Mouse (Mus musculus): ENCODE data around the gene Sema3d.

Sema3d gene

DNA sequence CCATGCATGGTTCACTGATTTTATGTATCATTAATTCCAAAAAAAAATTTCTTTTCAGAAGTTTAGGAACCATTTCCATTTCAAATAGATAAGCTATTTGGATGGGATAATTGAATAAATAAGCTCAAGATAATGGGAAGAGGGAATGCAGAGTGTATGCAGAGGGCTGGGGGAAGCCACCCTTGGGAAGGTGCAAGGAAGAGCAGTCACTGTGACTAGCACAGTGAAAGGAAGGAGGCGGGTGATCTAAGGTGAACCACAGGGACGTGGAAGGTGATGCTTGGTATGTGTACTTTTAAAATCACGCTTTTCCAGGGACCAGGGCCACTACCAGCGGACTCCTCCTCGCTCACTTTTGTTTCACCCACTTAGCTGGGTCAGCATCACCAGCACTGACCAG lies 115.9 kb downstream of the Sema3d start:
- no peak for DNase-seq (ENCODE audit: low spot score in 2 of 2)

DNA sequence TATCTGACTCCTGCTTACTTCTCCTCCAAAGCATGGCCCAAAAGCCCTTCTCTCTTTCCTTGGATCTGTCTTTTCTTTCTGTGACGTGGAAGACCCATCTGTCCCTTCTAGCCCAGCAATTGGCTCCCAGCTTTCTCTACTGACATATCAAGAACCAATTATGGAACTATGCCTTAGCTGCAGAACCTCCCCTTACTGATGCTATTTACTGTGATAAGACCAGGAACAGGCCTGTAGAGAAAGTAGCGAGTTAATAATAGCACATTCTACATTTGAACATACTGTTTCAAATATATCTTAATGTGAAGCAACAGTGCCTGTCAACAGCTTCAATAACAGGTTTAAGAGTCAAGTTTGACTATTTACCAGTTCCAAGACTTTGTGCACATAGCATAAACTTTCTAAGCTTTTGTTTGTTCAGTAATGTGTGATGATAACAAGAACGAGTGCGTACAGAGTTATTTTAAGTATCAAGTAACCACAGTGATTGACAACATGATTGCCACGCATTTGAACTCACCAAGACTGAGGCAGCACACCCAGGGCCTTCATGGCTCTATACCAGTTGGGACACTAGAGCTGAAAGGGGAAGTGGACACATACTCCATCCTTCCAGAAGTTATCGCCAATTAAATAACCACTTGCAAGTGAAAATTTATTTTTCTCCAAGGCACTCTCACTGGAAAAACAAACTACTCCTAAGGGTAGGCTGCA lies 116.8 kb downstream of the Sema3d start:
- DNase-seq (ENCODE audit: low spot score in 2 of 2): no peak

DNA sequence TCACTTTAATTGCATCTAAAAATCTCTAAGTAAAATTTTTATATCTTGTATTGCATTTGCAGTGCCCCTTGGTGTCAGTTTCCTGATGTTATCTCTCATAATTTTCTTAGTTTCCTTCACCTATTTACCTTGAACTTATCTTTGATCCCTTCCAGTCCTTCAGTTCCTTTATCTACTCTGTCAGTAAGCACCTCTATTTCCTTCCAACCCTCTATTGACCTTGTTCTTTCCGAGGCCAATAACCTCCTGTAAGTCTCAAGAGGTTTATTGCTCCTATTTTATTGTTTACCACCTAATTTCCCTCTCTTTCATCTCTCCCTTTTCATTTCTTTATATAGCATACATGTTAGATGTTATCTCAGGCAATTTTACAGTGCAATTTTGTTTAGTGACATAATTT lies 129.3 kb downstream of the Sema3d start:
- no peak for DNase-seq (ENCODE audit: low spot score in 2 of 2)

DNA sequence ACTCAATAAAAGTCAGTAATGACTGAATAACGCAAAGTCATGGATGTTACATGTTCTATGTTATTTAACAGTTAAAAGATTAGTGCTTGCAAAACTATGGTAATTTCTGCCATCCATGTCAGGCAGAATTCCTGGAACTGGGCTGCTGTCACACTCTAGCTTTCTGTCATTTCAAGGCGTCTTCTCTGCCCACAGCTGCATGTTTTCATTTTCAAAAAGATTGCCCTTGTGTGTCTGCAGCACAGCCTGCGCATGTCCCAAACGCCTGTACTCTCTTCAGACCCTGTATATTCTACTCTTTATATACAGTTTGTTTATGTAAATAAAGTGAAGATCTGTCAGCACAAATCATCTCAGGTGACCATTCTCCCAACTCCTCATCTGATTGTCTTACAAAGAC lies 132.1 kb downstream of the Sema3d start:
- no peak for DNase-seq (ENCODE audit: low spot score in 2 of 2)

DNA sequence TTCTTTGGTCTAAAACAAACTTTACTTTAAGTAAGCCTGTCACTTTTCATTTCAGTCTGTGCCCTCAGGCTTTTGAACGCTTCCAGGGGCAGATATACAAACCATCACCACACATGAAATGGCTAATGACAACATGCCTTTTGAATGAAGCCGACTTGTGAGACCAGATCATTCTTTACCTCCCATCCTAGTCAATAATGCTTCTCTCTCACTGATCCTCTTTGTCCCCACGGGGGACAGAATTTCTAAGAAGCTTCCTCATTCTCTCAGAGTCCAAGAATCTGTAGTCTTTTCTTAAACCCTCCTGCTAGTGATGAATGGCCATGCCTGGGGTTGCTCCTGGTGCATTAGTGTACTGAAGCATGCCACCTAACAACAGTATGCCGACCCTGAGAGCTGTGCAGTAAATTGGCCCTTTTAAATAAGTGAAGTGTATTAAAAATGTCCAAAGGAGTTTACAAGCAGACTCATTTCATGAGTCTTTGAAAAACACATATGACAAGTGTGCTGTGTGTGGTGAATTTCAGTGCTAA lies 142.1 kb downstream of the Sema3d start:
- no peak for DNase-seq (ENCODE audit: low spot score in 2 of 2)

DNA sequence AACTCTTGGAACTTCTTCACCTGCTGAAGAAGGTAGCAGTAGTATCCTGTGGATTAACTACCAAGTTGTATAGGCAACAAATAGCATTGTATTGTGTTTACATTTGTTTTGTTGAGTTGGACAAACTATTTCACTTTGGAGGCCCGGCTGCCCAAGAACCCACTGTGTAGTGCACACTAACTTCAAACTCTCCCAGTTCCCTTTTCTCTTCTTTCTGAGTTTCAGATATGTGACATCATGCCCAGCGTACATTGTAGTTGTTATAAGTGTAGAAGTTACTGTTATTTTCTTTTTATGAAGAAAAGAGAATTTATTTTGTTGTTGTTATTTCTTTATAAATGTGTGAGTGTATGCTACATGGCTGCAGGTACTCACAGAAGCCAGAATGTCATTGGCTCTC lies 145.4 kb downstream of the Sema3d start:
- DNase-seq (ENCODE audit: low spot score in 2 of 2): no peak

DNA sequence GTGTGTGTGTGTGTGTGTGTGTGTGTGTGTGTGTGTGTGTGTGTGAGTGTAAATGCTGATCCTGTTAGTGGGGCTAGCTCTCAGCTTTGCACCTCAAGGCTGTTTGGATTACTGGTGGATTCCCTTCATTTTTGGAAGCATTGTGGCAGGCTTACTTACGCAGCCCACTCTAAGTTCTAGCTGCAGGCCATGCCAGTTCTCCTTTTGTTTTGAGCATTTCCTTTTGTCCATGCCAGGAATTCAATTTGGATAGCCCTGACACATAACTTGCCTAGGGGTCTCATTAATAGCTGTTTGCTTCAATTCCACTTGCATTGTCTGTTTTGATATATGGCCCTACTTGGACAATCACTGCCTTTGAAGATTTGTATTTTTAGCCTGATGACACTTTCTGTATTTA lies 146.6 kb downstream of the Sema3d start:
- no peak for DNase-seq (ENCODE audit: low spot score in 2 of 2)

DNA sequence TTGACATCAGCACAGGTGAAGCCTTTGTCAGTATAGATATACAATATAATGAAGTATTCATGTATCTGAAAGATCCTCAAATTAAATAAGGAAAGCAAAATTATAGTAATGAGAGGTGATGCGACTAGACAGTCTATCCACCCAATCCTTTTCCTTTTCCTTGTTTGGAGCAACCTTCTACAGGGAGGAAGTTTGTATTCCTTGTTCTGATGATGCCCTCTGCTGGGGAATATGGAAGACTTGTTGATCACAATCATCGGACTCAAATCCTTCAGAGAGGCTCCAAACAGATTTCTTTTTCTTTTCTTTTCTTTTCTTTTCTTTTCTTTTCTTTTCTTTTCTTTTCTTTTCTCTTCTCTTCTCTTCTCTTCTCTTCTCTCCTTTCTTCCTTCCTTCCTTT lies 158.1 kb downstream of the Sema3d start:
- no peak for DNase-seq (ENCODE audit: low spot score in 2 of 2)

DNA sequence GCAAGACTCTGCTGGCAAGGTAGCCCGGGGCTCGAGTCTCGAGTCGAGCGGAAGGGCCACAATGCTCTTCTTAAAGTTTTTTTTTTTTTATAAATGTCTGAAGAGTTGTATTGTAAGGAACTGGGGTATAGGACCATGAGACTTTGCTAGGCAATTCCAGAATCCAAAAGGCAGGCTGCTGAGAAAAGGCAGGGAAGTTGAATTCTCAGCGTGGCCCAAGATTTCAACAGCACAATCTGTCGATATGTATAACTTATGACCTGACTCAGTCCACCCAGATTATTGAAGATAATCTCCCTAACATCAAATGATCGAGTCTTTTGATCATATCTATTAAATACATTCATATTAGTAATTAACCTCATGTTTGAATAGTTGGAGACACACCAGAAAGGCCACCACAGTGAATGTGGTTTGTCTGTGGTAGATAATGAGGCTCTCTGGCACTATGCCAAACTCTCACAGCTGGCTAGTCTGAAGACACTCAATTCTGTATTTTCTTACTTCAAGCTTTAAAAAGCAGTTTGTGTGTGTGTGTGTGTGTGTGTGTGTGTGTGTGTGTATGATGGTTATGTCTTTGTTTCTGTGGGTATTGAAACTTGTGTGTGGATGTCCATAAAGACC lies 166.0 kb downstream of the Sema3d start:
- DNase-seq (ENCODE audit: low spot score in 2 of 2): no peak

DNA sequence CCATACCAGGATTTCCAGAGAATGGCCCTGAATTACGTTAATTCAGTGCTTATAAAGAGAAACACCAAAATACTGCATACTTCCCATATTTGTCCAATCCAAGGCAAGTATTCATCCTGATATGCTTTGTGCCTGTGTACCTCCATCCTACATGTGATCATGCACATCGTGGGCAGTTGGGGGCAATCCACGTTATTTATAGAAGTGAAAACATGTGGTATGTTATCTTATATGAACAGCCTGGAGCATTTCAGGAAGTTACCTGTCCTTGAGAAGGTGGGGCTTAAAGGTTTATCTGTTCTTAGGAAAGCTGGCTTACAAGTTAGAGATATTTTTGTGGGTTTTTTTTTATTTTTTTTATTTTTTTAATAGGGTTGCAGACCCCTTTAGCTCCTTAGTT lies 172.2 kb downstream of the Sema3d start:
- DNase-seq (ENCODE audit: low spot score in 2 of 2): no peak

DNA sequence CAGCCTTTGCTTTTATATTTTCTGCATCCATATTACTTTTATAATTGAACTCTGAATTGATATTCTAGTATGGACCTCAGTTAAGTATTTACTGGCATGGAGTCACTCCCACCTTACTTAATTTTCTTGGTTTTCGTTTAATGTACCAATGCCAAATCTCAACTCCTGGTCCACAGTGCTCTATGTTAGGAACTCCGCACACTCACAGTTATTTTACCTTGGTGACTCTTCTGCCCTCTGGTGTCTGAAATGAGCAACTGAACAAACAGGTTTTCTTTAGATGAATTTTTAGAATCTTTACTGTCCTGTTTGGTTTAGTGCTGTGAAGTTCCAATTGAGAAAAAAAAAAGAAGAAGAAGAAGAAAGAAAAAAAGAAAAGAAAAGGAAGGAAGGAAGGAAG lies 174.7 kb downstream of the Sema3d start:
- no peak for DNase-seq (ENCODE audit: low spot score in 2 of 2)

DNA sequence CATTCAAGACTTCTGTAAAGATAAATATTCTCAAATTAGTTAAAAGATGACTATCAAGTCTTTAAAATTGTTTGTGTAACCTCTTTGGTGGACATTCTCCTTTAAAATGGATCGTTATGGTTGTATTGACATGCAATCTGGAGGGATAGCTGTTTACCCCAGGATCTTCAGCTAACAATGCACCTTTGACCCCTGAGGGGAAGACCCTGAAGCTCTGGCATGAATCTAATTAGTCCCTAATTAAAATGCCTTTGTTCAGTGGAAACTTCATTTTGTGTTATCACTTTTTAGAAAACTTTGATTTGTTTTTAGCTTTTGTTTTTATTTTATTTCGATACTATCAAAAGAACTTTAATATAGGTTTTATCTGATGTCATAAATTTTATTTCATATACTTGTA lies 178.6 kb downstream of the Sema3d start:
- no peak for DNase-seq (ENCODE audit: low spot score in 2 of 2)

DNA sequence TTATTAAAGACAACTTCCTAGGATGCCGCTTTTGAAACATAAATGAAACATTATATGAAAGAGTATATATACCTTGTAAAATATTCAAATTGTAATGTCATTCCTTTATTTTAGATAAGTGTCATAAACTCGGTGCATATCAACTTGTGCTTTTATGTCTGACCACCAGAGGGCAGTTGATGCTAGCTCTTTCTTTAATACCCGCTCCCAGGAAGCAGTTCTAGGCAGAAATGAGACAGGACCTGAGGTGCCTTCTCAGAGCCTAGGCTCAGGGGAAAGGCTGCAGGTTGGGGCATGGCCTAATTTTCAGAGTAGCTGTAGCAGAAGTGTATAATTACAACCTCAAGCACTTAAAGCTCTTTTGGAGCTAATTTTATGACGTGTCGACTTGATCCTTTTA lies 179.0 kb downstream of the Sema3d start:
- no peak for DNase-seq (ENCODE audit: low spot score in 2 of 2)

DNA sequence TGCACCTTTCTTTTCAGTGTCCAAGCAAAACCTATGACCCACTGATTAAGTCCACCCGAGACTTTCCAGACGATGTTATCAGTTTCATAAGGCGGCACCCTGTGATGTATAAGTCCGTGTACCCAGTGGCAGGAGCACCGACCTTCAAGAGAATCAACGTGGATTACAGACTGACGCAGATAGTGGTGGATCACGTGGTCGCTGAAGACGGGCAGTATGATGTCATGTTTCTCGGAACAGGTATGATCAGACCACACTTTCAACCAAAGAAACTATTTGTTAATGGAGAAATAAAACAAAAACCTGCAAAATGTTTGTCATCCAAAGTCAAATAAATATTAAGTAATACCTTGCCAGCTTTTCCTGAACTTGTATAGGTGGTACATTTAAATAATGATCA lies 179.9 kb downstream of the Sema3d start:
- DNase-seq (ENCODE audit: low spot score in 2 of 2): no peak

DNA sequence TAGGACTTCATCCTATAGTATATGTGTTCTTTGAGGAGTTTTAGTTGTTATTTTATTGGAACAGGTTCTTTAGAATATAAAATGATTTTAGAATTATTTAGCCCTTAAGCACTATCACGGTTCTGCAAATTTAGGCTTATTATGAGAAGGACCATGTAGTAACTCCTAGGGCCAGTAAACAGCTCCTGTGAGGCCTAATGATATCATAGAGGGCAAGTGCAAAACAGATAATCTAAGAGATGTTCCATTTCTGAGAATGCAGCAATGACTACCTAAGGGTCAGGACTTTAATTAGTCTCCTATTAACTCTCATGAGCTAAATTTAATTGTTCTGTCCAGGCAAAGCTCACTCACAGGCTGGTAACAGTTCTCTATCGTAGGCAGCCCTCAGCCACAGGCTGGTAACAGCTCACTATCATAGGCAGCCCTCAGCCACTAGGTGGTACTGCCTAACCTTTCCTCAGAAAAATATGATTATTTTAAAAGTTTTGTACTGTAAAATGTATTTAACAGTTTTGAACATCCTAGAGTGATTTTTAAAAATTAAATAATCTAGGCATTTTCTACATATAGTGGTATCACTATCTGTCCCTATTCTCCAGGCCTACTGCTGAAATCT lies 181.5 kb downstream of the Sema3d start:
- no peak for DNase-seq (ENCODE audit: low spot score in 2 of 2)

DNA sequence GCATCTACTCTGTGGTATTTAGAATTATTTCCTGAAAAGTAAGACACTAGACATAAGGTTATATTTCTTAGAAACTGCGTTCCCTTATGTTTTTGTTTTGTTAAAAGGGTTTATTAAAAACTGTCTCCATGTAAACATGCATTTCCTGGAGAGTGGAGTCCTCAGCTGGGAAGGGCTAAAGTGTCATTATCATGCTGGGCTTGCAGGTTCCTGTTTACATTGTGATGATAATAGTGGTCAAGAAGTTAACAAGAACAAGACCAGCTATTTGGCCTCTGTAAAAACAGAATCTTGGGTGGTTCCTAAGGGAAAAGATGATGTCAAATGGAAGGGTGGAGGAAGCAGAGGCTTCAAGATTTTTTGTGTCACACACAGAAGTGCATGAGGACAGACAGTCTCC lies 183.4 kb downstream of the Sema3d start:
- no peak for DNase-seq (ENCODE audit: low spot score in 2 of 2)

DNA sequence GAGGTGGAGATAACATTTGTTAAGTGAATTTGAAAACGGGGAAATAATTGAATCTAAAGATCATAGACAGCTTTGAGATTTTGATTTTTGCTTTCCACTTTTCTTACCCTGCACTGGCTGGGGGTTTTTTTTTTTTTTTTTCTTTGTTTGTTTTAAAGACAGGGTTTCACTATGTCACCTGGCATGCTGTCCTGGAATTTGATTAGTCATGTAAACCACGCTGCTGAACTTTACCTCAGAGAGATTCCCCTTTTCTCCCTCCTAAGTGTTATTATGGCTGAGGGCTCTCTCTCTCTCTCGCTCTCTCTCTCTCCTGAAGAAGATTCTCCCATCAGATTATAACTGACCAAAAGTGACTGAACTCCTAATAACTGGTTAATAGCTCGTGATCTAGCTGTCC lies 191.4 kb downstream of the Sema3d start:
- DNase-seq (ENCODE audit: low spot score in 2 of 2): no peak

DNA sequence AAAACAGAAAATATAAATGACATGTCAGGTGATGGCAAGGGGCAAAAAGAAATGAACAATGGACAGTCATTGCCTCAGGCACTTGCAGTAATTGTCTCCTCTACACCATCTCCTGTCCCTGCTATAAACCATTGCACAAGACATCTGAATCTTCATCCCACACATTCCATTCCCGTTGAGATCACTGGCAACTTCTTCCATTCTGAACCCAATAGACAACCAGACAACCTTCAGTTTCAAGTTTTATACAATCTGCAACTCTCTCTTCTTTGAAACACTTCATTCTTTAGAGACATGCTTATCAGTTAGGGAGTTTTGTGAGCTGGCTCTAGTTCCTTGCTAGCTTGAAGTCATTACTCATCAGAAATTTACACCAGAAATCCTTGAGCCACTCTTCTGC lies 192.1 kb downstream of the Sema3d start:
- no peak for DNase-seq (ENCODE audit: low spot score in 2 of 2)

DNA sequence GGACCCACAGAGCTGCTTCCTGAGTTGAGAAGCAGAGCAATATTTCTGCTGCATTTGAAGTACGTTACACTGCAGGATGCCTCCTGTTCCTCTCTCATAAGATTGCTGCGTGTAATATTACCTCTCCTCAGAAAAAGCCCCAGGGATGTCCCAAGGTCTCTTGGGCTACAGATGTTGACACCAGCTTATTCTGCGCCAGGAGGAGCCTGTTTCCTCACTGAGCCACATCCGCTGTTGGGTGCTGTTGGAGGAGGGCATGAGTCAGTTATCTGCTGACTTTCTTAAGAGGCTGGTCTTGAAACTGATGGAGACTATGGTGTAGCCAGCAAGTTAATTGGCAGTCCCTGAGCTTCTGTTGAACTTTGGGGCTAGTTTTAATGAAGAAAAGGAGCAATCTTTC lies 196.6 kb downstream of the Sema3d start:
- no peak for DNase-seq (ENCODE audit: low spot score in 2 of 2)

DNA sequence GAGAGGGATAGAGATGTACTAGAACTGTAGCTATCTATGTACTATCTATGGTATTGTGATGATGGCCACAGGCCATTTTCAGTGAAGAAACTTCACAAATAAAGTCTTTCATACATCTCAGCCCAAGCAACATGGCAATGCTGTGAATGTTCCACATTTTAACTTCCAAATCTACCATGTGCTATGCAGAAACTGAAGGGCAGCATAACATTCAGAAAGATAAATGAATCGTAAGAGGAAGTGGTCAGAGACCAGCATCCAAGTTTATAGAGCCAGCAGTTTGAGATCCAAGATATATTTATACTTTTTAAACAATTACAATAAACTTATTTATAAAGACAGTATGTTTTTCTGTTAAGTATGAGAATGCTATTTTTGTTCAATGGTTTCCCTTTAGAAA lies 199.4 kb downstream of the Sema3d start:
- no peak for DNase-seq (ENCODE audit: low spot score in 2 of 2)

DNA sequence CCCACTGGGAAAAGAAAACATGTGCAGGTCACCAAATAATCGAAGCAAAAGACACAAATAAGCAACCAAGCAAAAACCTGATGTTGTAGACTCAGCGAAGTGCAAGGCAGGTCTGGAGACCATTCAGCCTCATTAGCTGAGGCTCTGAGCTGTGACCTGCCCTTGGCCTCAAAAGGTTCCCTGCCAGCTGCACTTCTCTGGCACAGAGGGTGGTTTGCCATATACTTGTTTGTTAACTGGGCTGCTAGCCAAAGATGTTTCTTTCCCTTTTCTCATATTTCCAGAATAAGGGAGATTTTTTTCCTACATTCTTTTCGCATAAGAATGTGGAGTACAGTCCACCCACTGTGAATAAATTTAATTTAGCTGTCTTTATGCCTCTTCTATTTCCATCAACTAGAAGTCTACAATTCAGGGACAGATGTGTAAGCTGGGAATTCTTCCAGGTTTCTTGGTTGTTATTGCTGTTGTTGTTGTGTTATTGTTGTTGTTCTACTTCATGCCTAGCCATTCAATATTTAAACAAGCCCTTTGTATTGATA lies 200.2 kb downstream of the Sema3d start:
- no peak for DNase-seq (ENCODE audit: low spot score in 2 of 2)

DNA sequence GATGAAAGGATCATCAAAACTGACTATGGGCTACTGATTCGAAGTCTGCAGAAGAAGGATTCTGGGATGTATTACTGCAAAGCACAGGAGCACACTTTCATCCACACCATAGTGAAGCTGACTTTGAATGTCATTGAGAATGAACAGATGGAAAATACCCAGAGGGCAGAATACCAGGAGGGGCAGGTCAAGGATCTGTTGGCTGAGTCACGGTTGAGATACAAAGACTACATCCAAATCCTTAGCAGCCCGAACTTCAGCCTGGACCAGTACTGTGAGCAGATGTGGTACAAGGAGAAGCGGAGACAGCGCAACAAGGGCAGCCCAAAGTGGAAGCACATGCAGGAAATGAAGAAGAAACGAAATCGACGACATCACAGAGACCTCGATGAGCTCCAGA lies 201.7 kb downstream of the Sema3d start:
- DNase-seq (ENCODE audit: low spot score in 2 of 2): no peak
